Mouse (Mus musculus) forebrain, embryonic 12.5 days (tissue): ENCODE data around the gene Mill2. TPM values are rescaled to one million over a fixed set of nuclear protein-coding genes. Genes with fewer than 3 reads are reported as not detected.
A peak's percentile ranks its signal among the peaks of the same experiment; 100 is the strongest.

ENCODE experiments used
- ATAC-seq: fragments of 200-750 bp; cut with Nextera tagmentation; 2 replicates; pipeline ENCODE4 v1.8.0; 2017; ENCODE audit warnings: moderate TSS enrichment; ENCODE audit not compliant: low FRiP score
- H3K27ac ChIP-seq: fragments of 300-500 bp; sonication (generic); 2 replicates; pipeline ENCODE4 v1.5.1; 2016; ENCODE audit warnings: mild to moderate bottlenecking
- H3K27me3 ChIP-seq: fragments of 300-500 bp; sonication (generic); 2 replicates; pipeline ENCODE4 v1.6.1; 2016; ENCODE audit warnings: mild to moderate bottlenecking
- H3K36me3 ChIP-seq: fragments of 300-500 bp; sonication (generic); replicated peaks from 2 replicates; pipeline ENCODE4 v1.6.1; 2016; ENCODE audit warnings: mild to moderate bottlenecking
- H3K4me1 ChIP-seq: fragments of 300-500 bp; sonication (generic); 2 replicates; pipeline ENCODE4 v1.6.1; 2016
- H3K4me2 ChIP-seq: fragments of 300-500 bp; sonication (generic); 2 replicates; pipeline ENCODE4 v1.6.1; 2016; ENCODE audit warnings: mild to moderate bottlenecking, moderate library complexity
- H3K4me3 ChIP-seq: fragments of 300-500 bp; sonication (generic); replicated peaks from 2 replicates; pipeline ENCODE4 v1.5.1; 2016; ENCODE audit warnings: mild to moderate bottlenecking
- H3K9ac ChIP-seq: fragments of 300-500 bp; sonication (generic); 2 replicates; pipeline ENCODE4 v1.6.1; 2016; ENCODE audit warnings: mild to moderate bottlenecking
- H3K9me3 ChIP-seq: fragments of 300-500 bp; sonication (generic); 2 replicates; pipeline ENCODE4 v1.6.1; 2016
- WGBS: fragments of 180-500 bp; shearing (Covaris S2); methylation state at CpG from one replicate; pipeline ENCODE4 v1.1.7; 2016; 5-methylcytosine and 5-hydroxymethylcytosine counted together
- polyA plus RNA-seq: library from polyadenylated mRNA; unstranded; fragments of >200 nt; fragmentation: Nextera tagmentation; extraction: Ambion mirVana; gene quantifications from 2 replicates; pipeline ENCODE4 v1.2.1, GENCODE M21; 2016

Mill2 gene
- polyA plus RNA-seq, 1 experiment from 2014 or later = 0.09 TPM

GRCm38 (mm10) chr7:18910241-18910831 is 70.6 kb downstream of the Mill2 start, which contains the start of gene Ccdc61:
TSS of gene Ccdc61 (minus strand) at chr7:18910415.
- no peaks in the 10 kb centered on the region for H3K9me3 ChIP-seq
- peaks cover 23% of the 10 kb centered on the region for H3K4me1 ChIP-seq
- peak; percentile 100 for ATAC-seq
- H3K27ac ChIP-seq = no peak within 1 kb of the TSS
- WGBS = under 1% methylated on average over 33 of the region's 33 CpGs
- H3K36me3 ChIP-seq = no peaks in the 10 kb centered on the region
- no peaks in the 10 kb centered on the region for H3K27me3 ChIP-seq
- peak within 1 kb of the TSS; percentile 71 for H3K4me3 ChIP-seq
- H3K9ac ChIP-seq = peak within 1 kb of the TSS; percentile 65
- H3K4me2 ChIP-seq = peak within 1 kb of the TSS; percentile 66

Other genes with a start within 250 kb of the Mill2 start
- not detected in 2 replicates for gene Psg23, start 223.5 kb upstream of the Mill2 start, polyA plus RNA-seq
- gene Psg21, start 183.2 kb upstream of the Mill2 start, polyA plus RNA-seq = not detected in 2 replicates
- gene Psg20, start 153.8 kb upstream of the Mill2 start, polyA plus RNA-seq = not detected in 2 replicates
- not detected in 2 replicates for gene Psg22, start 121.9 kb upstream of the Mill2 start, polyA plus RNA-seq
- gene Psg19, start 41.4 kb upstream of the Mill2 start, polyA plus RNA-seq = not detected in 2 replicates
- gene Psg17, start 18.4 kb upstream of the Mill2 start, polyA plus RNA-seq = 0.12 TPM in 1 of 2 replicates, not detected in the other
- gene Pglyrp1, start 31.4 kb downstream of the Mill2 start, polyA plus RNA-seq = 1.8 and 3.1 TPM in 2 replicates
- gene Ccdc61, start 70.4 kb downstream of the Mill2 start, polyA plus RNA-seq = 39.7 and 41.0 TPM in 2 replicates
- 10.8 and 11.3 TPM in 2 replicates for gene Nova2, start 85.9 kb downstream of the Mill2 start, polyA plus RNA-seq
- gene Nanos2, start 147.4 kb downstream of the Mill2 start, polyA plus RNA-seq = 0.24 and 0.28 TPM in 2 replicates
- 3.3 and 4.6 TPM in 2 replicates for gene Mypop, start 151.3 kb downstream of the Mill2 start, polyA plus RNA-seq
- gene Irf2bp1, start 164.1 kb downstream of the Mill2 start, polyA plus RNA-seq = 36.2 and 39.8 TPM in 2 replicates
- gene Foxa3, start 183.6 kb downstream of the Mill2 start, polyA plus RNA-seq = 0.09 TPM in 1 of 2 replicates, not detected in the other
- gene Sympk, start 184.4 kb downstream of the Mill2 start, polyA plus RNA-seq = 50.6 and 53.2 TPM in 2 replicates
- not detected in 2 replicates for gene Rsph6a, start 214.7 kb downstream of the Mill2 start, polyA plus RNA-seq
- gene Dmwd, start 236.3 kb downstream of the Mill2 start, polyA plus RNA-seq = 18.2 and 19.0 TPM in 2 replicates
- gene Dmpk, start 243.9 kb downstream of the Mill2 start, polyA plus RNA-seq = 10.6 and 12.3 TPM in 2 replicates